Mouse (Mus musculus) erythroblast, embryonic 14.5 days (primary cell): ENCODE results near the gene Capn7.

Source experiments
- GATA1 ChIP-seq: IDR thresholded peaks from 2 replicates; pipeline ENCODE4 v1.6.1; 2012; ENCODE audit warnings: low read length, inconsistent platforms, mixed read lengths
- TAL1 ChIP-seq: IDR thresholded peaks from 3 replicates; pipeline ENCODE4 v1.6.1; 2012; ENCODE audit warnings: low read length, inconsistent platforms, mixed read lengths

GRCm38 (mm10) chr14:31420135-31420534 lies 83.7 kb downstream of the Capn7 start:
- TF ChIP-seq GATA1: no peak
- TF ChIP-seq TAL1: no peak
